Mouse (Mus musculus) midbrain, embryonic 10.5 days (tissue): ENCODE measurements around the gene Fat4. TPM values are rescaled to one million over a fixed set of nuclear protein-coding genes. Genes with fewer than 3 reads are reported as not detected.

Source experiments
- DNase-seq: peaks from one replicate; pipeline ENCODE4 v3.0.0-alpha.2; 2017; ENCODE audit warnings: low spot score
- H3K27ac ChIP-seq: fragments of 300-500 bp; sonication (generic); replicated peaks from 2 replicates; pipeline ENCODE4 v1.5.1; 2016; ENCODE audit warnings: mild to moderate bottlenecking
- H3K27me3 ChIP-seq: fragments of 300-500 bp; sonication (generic); 2 replicates; pipeline ENCODE4 v1.6.1; 2016; ENCODE audit warnings: low read depth, mild to moderate bottlenecking; ENCODE audit not compliant: poor library complexity, severe bottlenecking
- H3K36me3 ChIP-seq: fragments of 300-500 bp; sonication (generic); 2 replicates; pipeline ENCODE4 v1.6.1; 2016; ENCODE audit warnings: mild to moderate bottlenecking, moderate library complexity
- H3K4me1 ChIP-seq: fragments of 300-500 bp; sonication (generic); 2 replicates; pipeline ENCODE4 v1.6.1; 2016
- H3K4me3 ChIP-seq: fragments of 300-500 bp; sonication (generic); 2 replicates; pipeline ENCODE4 v1.5.1; 2016; ENCODE audit warnings: mild to moderate bottlenecking, moderate library complexity
- H3K9me3 ChIP-seq: fragments of 300-500 bp; sonication (generic); replicated peaks from 2 replicates; pipeline ENCODE4 v1.6.1; 2016; ENCODE audit warnings: mild to moderate bottlenecking
- WGBS: fragments of 180-500 bp; shearing (Covaris S2); methylation state at CpG from one replicate; pipeline ENCODE4 v1.1.7; 2016; 5-methylcytosine and 5-hydroxymethylcytosine counted together
- polyA plus RNA-seq: library from polyadenylated mRNA; unstranded; fragments of >200 nt; fragmentation: Nextera tagmentation; extraction: Ambion mirVana; gene quantifications from 2 replicates; pipeline ENCODE4 v1.2.1, GENCODE M21; 2016

The Fat4 gene
- polyA plus RNA-seq = 5.1 and 6.6 TPM in 2 replicates

GRCm38 (mm10) chr3:38886890-38887355 is at the start of gene Fat4:
Gene Fat4 (plus strand): TSS chr3:38886940.
- WGBS = 2% methylated on average over 29 of the region's 29 CpGs
- peaks cover 52% of the 10 kb centered on the region for H3K4me1 ChIP-seq
- peaks cover 40% of the 10 kb centered on the region for H3K36me3 ChIP-seq
- H3K27ac ChIP-seq = peak within 1 kb of the TSS; percentile 93
- peak; percentile 32 for DNase-seq
- H3K9me3 ChIP-seq = peaks cover 27% of the 10 kb centered on the region
- H3K4me3 ChIP-seq = peak within 1 kb of the TSS; percentile 89
- H3K27me3 ChIP-seq = peaks cover 11% of the 10 kb centered on the region

- Histone ChIP-seq H3K27ac (no peak overlapping the region), H3K4me3 (no peak overlapping the region), H3K27me3 (no peaks in the 10 kb centered on the region), H3K9me3 (peaks cover 5% of the 10 kb centered on the region; the same call in 1 of the 2 replicates), H3K36me3 (no peaks in the 10 kb centered on the region), H3K4me1 (peaks cover 10% of the 10 kb centered on the region)
- WGBS = 92% methylated on average over 2 of the region's 2 CpGs
- DNase-seq = no peak
These were observed 47.3 kb upstream of the Fat4 start for GRCm38 (mm10) chr3:38839438-38839837.

GRCm38 (mm10) chr3:38843000-38843538 is 43.7 kb upstream of the Fat4 start:
- no peak for DNase-seq
- Histone ChIP-seq H3K4me3 (no peak overlapping the region), H3K9me3 (peaks cover 5% of the 10 kb centered on the region; the same call in 1 of the 2 replicates), H3K27ac (peak overlapping the region; percentile 59; the same call in 1 of the 2 replicates), H3K4me1 (peaks cover 23% of the 10 kb centered on the region), H3K36me3 (no peaks in the 10 kb centered on the region), H3K27me3 (no peaks in the 10 kb centered on the region)
- 51% methylated on average over 7 of the region's 7 CpGs for WGBS

GRCm38 (mm10) chr3:38846602-38847382 is 39.9 kb upstream of the Fat4 start:
- H3K27me3 ChIP-seq = no peaks in the 10 kb centered on the region
- H3K4me1 ChIP-seq = peaks cover 31% of the 10 kb centered on the region
- H3K9me3 ChIP-seq = peaks cover 5% of the 10 kb centered on the region; the same call in 1 of the 2 replicates
- DNase-seq = no peak
- H3K36me3 ChIP-seq = no peaks in the 10 kb centered on the region
- peak overlapping the region; percentile 67 for H3K27ac ChIP-seq
- no peak overlapping the region for H3K4me3 ChIP-seq
- WGBS = 58% methylated on average over 11 of the region's 11 CpGs

- DNase-seq = no peak
- H3K27me3 ChIP-seq = no peaks in the 10 kb centered on the region
- 84% methylated on average over 3 of the region's 3 CpGs for WGBS
- H3K36me3 ChIP-seq = no peaks in the 10 kb centered on the region
- H3K4me3 ChIP-seq = no peak overlapping the region
- no peak overlapping the region for H3K27ac ChIP-seq
- H3K9me3 ChIP-seq = no peaks in the 10 kb centered on the region
- H3K4me1 ChIP-seq = peaks cover 22% of the 10 kb centered on the region
These were observed 37.7 kb upstream of the Fat4 start for GRCm38 (mm10) chr3:38849077-38849476.

- H3K27ac ChIP-seq = no peak overlapping the region
- H3K4me3 ChIP-seq = no peak overlapping the region
- WGBS = 41% methylated on average over 6 of the region's 6 CpGs
- peaks cover 22% of the 10 kb centered on the region for H3K4me1 ChIP-seq
- H3K27me3 ChIP-seq = no peaks in the 10 kb centered on the region
- DNase-seq = no peak
- no peaks in the 10 kb centered on the region for H3K36me3 ChIP-seq
- no peaks in the 10 kb centered on the region for H3K9me3 ChIP-seq
These were observed 37.2 kb upstream of the Fat4 start for GRCm38 (mm10) chr3:38849536-38849935.

- Histone ChIP-seq H3K27ac (no peak overlapping the region), H3K9me3 (no peaks in the 10 kb centered on the region), H3K27me3 (no peaks in the 10 kb centered on the region), H3K4me3 (no peak overlapping the region), H3K36me3 (no peaks in the 10 kb centered on the region), H3K4me1 (peaks cover 5% of the 10 kb centered on the region; the same call in 1 of the 2 replicates)
- no peak for DNase-seq
- WGBS = 23% methylated on average over 3 of the region's 3 CpGs
These were observed 33.1 kb upstream of the Fat4 start for GRCm38 (mm10) chr3:38853650-38854049.

- 52% methylated on average over 5 of the region's 5 CpGs for WGBS
- Histone ChIP-seq H3K27ac (peak overlapping the region; percentile 67), H3K36me3 (no peaks in the 10 kb centered on the region), H3K27me3 (no peaks in the 10 kb centered on the region), H3K4me3 (no peak overlapping the region), H3K9me3 (no peaks in the 10 kb centered on the region), H3K4me1 (peaks cover 3% of the 10 kb centered on the region; the same call in 1 of the 2 replicates)
- DNase-seq = no peak
These were observed 26.1 kb upstream of the Fat4 start for GRCm38 (mm10) chr3:38860683-38861082.

GRCm38 (mm10) chr3:38871291-38871690 is 15.4 kb upstream of the Fat4 start:
- no peak for DNase-seq
- H3K27me3 ChIP-seq = no peaks in the 10 kb centered on the region
- WGBS = 89% methylated on average over 2 of the region's 2 CpGs
- no peak overlapping the region for H3K4me3 ChIP-seq
- no peaks in the 10 kb centered on the region for H3K9me3 ChIP-seq
- no peak overlapping the region for H3K27ac ChIP-seq
- no peaks in the 10 kb centered on the region for H3K36me3 ChIP-seq
- no peaks in the 10 kb centered on the region for H3K4me1 ChIP-seq

GRCm38 (mm10) chr3:38875872-38876271 is 10.9 kb upstream of the Fat4 start:
- Histone ChIP-seq H3K4me1 (no peaks in the 10 kb centered on the region), H3K27ac (no peak overlapping the region), H3K27me3 (no peaks in the 10 kb centered on the region), H3K36me3 (no peaks in the 10 kb centered on the region), H3K9me3 (no peaks in the 10 kb centered on the region), H3K4me3 (no peak overlapping the region)
- peak; percentile 6 for DNase-seq
- 92% methylated on average over 2 of the region's 2 CpGs for WGBS

GRCm38 (mm10) chr3:38876706-38877105 is 10.0 kb upstream of the Fat4 start:
- no peak for DNase-seq
- H3K27me3 ChIP-seq = no peaks in the 10 kb centered on the region
- no peaks in the 10 kb centered on the region for H3K36me3 ChIP-seq
- no peak overlapping the region for H3K4me3 ChIP-seq
- H3K9me3 ChIP-seq = no peaks in the 10 kb centered on the region
- H3K4me1 ChIP-seq = no peaks in the 10 kb centered on the region
- no peak overlapping the region for H3K27ac ChIP-seq
- WGBS = 89% methylated on average over 4 of the region's 4 CpGs

GRCm38 (mm10) chr3:38882778-38883177 is 4.0 kb upstream of the Fat4 start:
- peak; percentile 37 for DNase-seq
- H3K27me3 ChIP-seq = peaks cover 11% of the 10 kb centered on the region; the same call in 1 of the 2 replicates
- H3K9me3 ChIP-seq = no peaks in the 10 kb centered on the region
- 67% methylated on average over 6 of the region's 6 CpGs for WGBS
- H3K4me3 ChIP-seq = no peak overlapping the region
- no peaks in the 10 kb centered on the region for H3K36me3 ChIP-seq
- H3K27ac ChIP-seq = no peak overlapping the region
- H3K4me1 ChIP-seq = peaks cover 23% of the 10 kb centered on the region

- peaks cover 11% of the 10 kb centered on the region for H3K27me3 ChIP-seq
- 43% methylated on average over 9 of the region's 9 CpGs for WGBS
- peak overlapping the region; percentile 93 for H3K27ac ChIP-seq
- DNase-seq = peak; percentile 10
- no peaks in the 10 kb centered on the region for H3K9me3 ChIP-seq
- peak overlapping the region; percentile 89 for H3K4me3 ChIP-seq
- H3K4me1 ChIP-seq = peaks cover 32% of the 10 kb centered on the region
- peaks cover 7% of the 10 kb centered on the region for H3K36me3 ChIP-seq
These were observed 3.1 kb upstream of the Fat4 start for GRCm38 (mm10) chr3:38883676-38884075.
